Mouse (Mus musculus): ENCODE results near the gene Samhd1.

The Samhd1 gene

DNA sequence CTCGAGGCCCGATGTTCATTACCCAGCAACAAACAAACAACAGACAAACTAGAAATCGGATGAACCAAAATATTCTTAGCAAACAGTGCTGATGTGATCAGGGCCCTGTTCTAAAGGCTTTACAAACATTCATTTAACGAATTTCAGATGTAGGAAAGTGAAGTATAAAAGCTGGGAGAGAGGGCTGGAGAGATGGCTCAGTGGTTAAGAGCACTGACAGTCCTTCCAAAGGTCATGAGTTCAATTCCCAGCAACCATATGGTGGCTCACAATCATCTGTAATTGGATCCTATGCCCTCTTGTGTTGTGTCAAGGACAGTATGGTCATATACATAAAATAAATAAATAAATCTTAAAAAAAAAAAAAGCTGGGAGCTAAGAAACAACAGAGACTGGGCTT, 1.1 kb upstream of the Samhd1 start:
- no peak for DNase-seq

DNA sequence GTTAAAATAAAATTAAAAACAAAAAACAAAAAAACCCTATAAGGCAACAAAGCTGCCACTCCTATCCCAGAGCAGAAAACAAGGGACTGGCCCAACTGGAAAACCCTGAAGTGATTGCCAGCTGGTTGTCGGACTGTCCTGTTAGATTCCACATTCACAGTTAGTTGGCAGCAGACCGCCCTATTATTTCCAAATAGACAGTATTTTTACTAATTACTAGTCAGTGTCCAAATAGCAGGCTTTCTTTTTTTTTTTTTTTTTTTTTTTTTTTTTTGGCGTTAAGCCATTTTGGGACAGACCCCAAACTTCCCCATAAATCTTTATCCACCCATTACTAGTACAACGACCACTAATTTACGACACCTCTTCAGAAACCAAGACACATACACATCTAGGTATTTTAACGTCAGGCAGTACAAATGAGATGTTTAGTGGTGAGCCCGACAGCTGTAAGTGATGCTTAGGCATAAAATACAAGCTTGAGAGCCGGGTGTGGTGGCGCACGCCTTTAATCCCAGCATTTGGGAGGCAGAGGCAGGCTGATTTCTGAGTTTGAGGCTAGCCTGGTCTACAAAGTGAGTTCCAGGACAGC, 560 bp upstream of the Samhd1 start:
- no peak for DNase-seq

DNA sequence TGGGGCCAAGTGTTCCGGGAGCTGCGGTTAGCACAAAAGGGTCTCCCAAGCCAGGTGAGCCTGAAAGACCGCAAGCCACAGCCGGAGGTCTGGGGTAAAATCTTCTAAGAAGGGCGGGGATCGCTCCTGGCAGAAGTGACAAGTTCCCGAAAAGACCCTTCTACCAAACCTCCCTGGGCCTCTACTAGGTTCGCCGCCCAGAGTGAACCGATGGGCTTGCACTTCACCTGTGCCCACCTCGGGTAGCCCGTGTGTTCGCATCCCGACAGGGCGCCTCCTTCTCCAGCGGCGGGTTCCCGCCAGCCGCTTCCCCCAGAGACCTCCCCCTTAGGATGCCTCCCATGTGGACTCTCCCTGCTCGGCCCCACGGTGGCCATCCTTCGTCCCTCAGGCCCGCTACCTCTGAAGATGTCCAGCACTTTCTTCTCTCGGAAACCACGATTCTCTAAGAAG, 560 bp downstream of the Samhd1 start:
- DNase-seq = no peak

GRCm38 (mm10) chr2:157133769-157134478, 1.1 kb downstream of the Samhd1 start:
- DNase-seq = no peak

- DNase-seq = no peak
Observed at GRCm38 (mm10) chr2:157132686-157133540, 2.2 kb downstream of the Samhd1 start.

GRCm38 (mm10) chr2:157132086-157132485, 3.0 kb downstream of the Samhd1 start:
- DNase-seq = no peak

DNA sequence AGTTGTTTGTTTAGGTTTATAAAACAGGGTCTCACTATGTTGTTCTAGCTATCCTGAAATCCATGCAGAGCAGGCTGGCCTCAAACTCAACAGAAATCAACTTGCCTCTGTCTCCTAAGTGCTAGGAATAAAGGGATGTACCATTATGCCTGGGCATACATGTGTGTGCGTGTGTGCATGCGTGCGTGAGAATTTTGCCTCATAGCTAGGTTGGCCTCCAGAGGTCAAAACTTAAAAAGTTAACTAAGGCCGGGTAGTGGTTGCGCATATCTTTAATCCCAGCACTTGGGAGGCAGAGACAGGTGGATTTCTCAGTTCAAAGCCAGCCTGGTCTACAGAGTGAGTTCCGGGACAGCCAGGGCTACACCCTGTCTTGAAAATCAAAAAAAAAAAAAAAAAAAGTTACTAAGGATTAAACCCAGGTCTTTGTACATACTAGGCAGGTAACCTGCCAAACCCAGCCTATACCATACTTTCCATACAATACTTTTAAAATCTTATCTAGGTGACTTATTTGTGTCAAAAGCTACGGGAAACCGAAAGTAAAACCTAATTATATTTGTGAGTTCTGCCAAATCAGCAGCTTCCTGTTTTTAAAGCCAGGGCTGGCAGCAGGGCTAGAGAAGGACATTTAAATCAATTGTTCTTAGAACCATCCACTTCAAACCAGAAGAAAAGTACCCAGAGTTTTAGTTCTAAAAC, 4.1 kb downstream of the Samhd1 start:
- DNase-seq = no peak

- no peak for DNase-seq
Observed at GRCm38 (mm10) chr2:157129601-157130164, 5.4 kb downstream of the Samhd1 start.

DNA sequence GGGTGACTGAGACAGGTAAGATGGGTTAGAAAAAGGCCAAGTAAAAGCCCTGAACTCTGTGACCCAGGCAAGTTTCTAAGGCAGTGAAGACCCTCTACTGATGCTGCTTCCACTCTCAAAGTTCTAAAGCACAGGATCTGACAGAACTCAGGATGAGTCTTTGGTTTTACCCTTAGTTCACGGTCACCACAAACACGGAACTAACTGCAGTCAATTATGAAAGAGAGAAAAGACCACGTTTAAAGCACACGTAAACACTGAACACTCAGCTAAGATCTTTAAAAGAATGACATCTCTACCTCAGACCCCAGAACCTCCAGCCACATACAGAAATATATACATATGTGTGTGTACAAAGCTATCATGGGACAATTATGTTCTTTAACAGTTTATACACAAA, 6.0 kb downstream of the Samhd1 start:
- no peak for DNase-seq

DNA sequence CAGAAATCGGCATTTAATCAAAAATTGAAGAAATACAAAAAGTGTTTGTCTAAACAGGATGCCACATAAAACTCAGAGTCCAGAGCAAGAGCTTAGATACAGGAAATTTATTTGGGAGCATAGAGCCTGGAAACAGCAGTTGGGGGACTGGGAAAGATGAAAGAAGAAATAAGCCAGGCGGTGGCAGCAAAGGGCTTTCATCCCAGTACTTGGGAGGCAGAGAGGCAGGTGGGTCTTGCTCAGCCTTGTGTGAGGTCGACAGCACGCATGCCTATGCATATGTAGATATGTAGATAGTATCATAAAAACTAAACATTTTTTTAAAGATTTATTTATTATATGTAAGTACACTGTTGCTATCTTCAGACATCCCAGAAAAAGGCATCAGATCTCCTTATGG, 7.0 kb downstream of the Samhd1 start:
- DNase-seq = no peak

GRCm38 (mm10) chr2:157127370-157127769, 7.7 kb downstream of the Samhd1 start:
- DNase-seq = no peak

DNA sequence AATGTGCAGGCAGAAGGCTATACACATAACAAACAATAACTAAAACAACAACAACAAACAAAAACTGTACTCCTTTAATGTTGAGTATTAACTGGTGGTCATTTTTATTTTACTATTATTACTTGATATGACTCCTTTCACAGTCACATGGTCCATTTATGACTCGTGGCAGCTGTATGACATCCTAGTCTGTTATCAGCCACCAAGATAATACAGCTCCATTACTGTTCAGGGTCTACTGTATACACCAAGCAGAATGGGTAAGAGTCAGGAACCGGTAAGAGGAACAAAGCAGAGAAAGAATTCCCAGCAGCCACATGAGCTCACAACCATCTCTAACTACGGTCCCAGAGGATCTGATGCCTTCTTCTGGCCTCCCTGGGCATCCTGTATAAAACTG, 9.8 kb downstream of the Samhd1 start:
- DNase-seq = no peak

- DNase-seq = no peak
Observed at GRCm38 (mm10) chr2:157121766-157122165, 13.3 kb downstream of the Samhd1 start.

DNA sequence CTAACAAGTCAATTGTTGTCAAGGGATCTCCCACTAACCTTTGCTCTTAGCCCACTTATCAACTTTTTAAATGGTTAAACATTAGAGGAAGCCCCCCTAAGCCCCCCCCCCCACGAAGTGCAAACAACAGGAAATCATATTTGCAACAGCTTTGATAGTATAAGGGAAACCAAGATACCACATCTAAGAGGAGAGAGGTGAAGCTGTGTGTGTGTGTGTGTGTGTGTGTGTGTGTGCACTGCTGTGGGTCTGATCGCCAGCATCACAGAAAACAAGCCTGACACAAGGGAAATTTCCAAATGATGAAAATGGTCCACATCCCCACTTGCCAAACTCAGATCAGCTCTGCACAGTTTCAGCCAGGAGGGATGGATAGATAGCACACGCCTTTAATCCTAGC, 16.0 kb downstream of the Samhd1 start:
- DNase-seq = no peak

DNA sequence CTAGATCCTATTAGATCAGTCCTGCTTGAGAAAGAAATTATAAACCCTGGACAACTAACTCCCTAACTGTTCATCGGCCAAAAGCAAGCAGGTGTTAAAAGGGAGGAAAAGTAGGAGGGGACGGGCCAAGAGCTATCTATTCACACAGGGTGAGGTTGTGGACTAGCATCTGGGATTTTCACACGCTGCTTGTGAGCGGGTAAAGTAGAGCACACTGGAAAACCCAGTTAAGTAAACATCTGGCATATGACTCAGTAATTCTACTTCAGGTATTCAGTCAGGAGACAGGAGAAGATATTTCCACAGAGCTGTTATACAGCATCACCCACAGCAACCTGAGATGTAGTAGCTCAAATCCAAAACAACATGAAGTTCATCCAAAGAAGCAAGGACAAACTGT, 16.5 kb downstream of the Samhd1 start:
- DNase-seq = no peak

GRCm38 (mm10) chr2:157116964-157117363, 18.1 kb downstream of the Samhd1 start:
- no peak for DNase-seq

DNA sequence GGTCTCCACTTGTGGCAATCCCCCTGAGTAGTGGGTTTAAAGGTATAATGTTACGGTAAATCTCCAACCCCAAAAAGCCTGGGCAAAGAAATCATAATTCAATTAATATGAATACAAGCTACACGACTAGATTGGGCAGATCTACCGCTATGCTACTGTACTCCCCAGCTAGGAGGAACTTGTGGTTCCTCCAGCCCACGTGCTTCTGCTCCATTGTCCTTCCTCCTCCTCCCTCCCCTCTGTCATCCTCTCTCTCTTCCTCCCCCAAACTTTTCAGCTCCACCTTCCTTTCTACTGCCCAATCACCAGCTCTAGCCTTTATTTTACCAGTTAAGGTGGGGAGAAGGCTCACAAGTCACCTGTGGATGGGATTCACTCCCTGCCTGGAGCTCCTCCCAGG, 26.8 kb downstream of the Samhd1 start:
- DNase-seq = no peak

DNA sequence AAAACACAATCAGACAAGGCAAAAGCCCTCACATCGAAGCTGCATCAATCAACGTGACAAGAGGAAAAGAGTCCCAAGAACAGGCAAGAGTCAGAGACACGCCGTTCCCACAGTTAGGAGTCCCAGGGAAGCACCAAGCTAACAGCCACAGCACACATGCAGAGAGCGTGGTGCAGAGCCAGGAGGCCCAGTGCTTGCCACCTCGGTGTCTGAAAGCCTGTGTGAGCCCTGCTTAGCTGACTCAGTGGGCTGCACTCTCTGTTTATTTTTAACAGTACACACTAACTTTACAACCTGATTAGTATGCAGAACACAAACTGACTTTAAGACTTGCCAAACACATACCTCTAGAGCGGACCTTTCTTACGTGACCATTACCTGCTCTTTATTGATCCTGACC, 30.6 kb downstream of the Samhd1 start:
- no peak for DNase-seq

GRCm38 (mm10) chr2:157102256-157102655, 32.8 kb downstream of the Samhd1 start:
- DNase-seq = no peak

GRCm38 (mm10) chr2:157101650-157102049, 33.4 kb downstream of the Samhd1 start:
- no peak for DNase-seq

GRCm38 (mm10) chr2:157100319-157100605, 34.8 kb downstream of the Samhd1 start:
- no peak for DNase-seq

DNA sequence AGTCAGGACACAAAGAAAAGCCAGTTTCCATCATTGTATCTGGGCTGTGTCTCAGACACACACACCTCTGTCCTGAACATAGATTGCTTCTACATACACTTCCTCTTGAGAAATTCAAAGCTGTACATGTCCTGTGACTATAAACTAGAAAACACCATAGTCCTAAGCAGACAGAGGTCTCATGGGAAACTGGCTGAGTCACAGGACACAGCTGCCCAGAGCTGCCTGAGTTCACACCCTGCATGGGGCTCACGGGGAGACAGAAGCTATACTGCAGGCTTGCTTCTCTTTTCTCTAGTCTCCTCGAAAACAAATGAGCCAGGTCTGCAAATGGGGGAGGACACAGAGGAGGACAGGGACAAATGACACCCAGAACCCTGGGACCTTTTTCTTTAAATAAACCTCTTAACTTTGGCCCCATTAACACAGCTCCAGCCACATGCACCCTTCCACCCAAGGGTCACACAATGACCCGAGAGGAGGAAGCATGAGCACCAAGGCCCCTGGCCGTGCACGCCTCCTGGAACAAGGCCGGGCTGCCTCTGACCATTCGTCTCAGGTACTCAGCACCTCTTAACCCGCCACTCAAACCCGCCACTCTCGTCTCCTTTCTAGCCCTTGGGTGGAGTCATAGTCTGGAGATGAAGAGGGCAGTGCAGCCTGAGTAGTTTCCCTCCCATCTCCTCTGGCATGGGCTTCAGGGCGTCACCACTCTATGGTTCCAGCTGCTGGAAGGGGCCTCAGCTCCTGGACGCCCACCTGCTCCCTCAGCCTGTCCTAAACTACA, 35.3 kb downstream of the Samhd1 start:
- DNase-seq = no peak

Data from right cerebral cortex, postnatal 25 days (tissue).